Mouse (Mus musculus): ENCODE data around the gene Thbd.

- TF ChIP-seq CTCF (IDR thresholded peaks at IDR 0.05; ENCODE audit: low read depth) (no peak), EP300 (IDR thresholded peaks at IDR 0.05; ENCODE audit: low read depth) (no peak)
Observed at GRCm38 (mm10) chr2:148436285-148436684, 28.3 kb upstream of the Thbd start.

All from heart, postnatal 0 days (tissue).